Mouse (Mus musculus) kidney, embryonic 16.5 days (tissue): ENCODE measurements around the gene Gbe1. TPM values are rescaled to one million over a fixed set of nuclear protein-coding genes. Genes with fewer than 3 reads are reported as not detected.

Experiments
- ATAC-seq: fragments of 200-750 bp; cut with Nextera tagmentation; 2 replicates; pipeline ENCODE4 v1.8.0; 2017; ENCODE audit warnings: moderate TSS enrichment; ENCODE audit not compliant: low FRiP score, low TSS enrichment
- H3K27ac ChIP-seq: fragments of 300-500 bp; sonication (generic); 2 replicates; pipeline ENCODE4 v1.5.1; 2014; ENCODE audit warnings: low read length
- H3K27me3 ChIP-seq: fragments of 300-500 bp; sonication (generic); 2 replicates; pipeline ENCODE4 v1.6.1; 2014; ENCODE audit warnings: low read length, control low read depth, mixed read lengths; ENCODE audit not compliant: insufficient read depth
- H3K36me3 ChIP-seq: fragments of 300-500 bp; sonication (generic); 2 replicates; pipeline ENCODE4 v1.6.1; 2014; ENCODE audit warnings: low read length, control low read depth, mixed read lengths; ENCODE audit not compliant: insufficient read depth
- H3K4me1 ChIP-seq: fragments of 300-500 bp; sonication (generic); 2 replicates; pipeline ENCODE4 v1.6.1; 2014; ENCODE audit warnings: low read length, control low read depth, mixed read lengths; ENCODE audit not compliant: insufficient read depth
- H3K4me2 ChIP-seq: fragments of 300-500 bp; sonication (generic); replicated peaks from 2 replicates; pipeline ENCODE4 v1.6.1; 2014; ENCODE audit warnings: low read depth, low read length
- H3K4me3 ChIP-seq: fragments of 300-500 bp; sonication (generic); 2 replicates; pipeline ENCODE4 v1.5.1; 2014; ENCODE audit warnings: mild to moderate bottlenecking, low read length
- H3K9ac ChIP-seq: fragments of 300-500 bp; sonication (generic); replicated peaks from 2 replicates; pipeline ENCODE4 v1.6.1; 2014; ENCODE audit warnings: low read length
- H3K9me3 ChIP-seq: fragments of 300-500 bp; sonication (generic); 2 replicates; pipeline ENCODE4 v1.6.1; 2016; ENCODE audit warnings: low read length, control low read depth
- WGBS: fragments of 180-500 bp; shearing (Covaris S2); extraction: QIAGEN DNeasy Blood & Tissue Kit; methylation state at CpG from one replicate; pipeline ENCODE4 v1.1.7; 2014; 5-methylcytosine and 5-hydroxymethylcytosine counted together
- polyA plus RNA-seq: library from polyadenylated mRNA; unstranded; fragments of >200 nt; fragmentation: Nextera tagmentation; extraction: Ambion mirVana; gene quantifications from 2 replicates; pipeline ENCODE4 v1.2.1, GENCODE M21; 2015

The Gbe1 gene
- polyA plus RNA-seq, 1 experiment from 2014 or later = 30.1 TPM

DNA sequence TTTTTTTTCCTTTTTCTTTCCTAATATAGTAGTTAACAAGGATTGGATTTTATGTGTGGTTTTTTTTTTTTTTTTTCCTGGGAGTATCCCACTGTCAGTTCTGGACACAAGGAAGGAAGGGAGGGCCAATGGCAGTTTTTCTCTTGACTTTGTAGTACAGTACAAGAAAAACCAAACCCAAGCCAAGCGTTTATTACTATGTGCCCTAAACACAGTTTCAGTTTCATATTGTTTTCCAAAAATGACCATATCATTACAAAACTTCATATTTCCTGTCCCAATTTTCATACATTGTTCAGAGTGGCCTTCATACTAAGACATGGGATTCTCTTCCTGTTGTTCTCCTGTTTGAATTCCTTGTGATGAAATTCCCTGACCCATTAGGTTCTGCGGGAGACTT is 94.0 kb downstream of the Gbe1 start:
- Histone ChIP-seq H3K9me3 (no peaks in the 10 kb centered on the region), H3K27me3 (no peaks in the 10 kb centered on the region), H3K36me3 (no peaks in the 10 kb centered on the region), H3K4me2 (no peak overlapping the region), H3K27ac (no peak overlapping the region), H3K4me1 (no peaks in the 10 kb centered on the region), H3K9ac (no peak overlapping the region), H3K4me3 (no peak overlapping the region)
- 92% methylated on average over 2 of the region's 2 CpGs for WGBS
- ATAC-seq = no peak

DNA sequence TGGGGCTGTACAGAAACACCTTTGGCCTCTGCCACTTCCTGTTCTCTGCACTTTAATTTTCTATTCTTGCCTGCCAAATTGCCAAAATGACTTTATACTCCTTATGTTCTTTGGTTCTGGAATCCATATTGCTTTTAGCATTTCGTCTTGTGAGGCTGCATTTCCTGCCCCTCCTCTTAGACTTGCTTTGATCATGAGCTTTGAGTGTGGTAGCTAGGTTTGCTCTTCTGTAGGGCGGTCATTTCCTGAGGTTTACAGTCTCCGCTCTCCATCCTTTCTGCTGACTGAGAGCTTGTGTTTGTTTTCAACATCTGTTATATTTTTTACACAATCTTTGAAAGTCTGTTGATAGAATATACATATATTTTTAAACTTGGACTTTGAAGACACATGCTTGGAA is 107.3 kb downstream of the Gbe1 start:
- ATAC-seq = no peak
- H3K4me2 ChIP-seq = no peak overlapping the region
- no peaks in the 10 kb centered on the region for H3K27me3 ChIP-seq
- H3K9me3 ChIP-seq = no peaks in the 10 kb centered on the region
- H3K27ac ChIP-seq = no peak overlapping the region
- H3K9ac ChIP-seq = no peak overlapping the region
- H3K4me1 ChIP-seq = no peaks in the 10 kb centered on the region
- no peak overlapping the region for H3K4me3 ChIP-seq
- no peaks in the 10 kb centered on the region for H3K36me3 ChIP-seq
- WGBS = 68% methylated on average over 3 of the region's 3 CpGs

DNA sequence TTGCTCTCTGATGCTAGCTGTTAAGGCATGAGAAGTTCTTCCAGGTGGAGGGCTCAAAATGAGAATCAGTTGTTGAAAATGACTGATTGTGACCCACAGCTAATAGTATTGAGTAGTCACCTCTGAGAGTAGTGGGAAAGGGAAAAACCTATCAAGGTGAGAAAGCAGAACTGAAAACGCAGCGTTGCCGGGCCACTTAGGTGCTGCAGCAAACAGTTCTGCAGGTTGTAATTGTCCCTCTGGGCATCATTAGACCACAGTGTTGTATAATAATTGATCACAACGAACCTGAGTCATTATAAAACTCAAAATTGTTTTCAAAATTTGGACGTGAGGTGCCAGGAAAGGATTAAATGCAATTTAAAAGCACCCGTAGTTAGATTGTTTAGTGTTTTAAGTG is 135.8 kb downstream of the Gbe1 start:
- 81% methylated on average over 6 of the region's 6 CpGs for WGBS
- Histone ChIP-seq H3K27ac (no peak overlapping the region), H3K4me1 (no peaks in the 10 kb centered on the region), H3K4me3 (no peak overlapping the region), H3K36me3 (no peaks in the 10 kb centered on the region), H3K27me3 (no peaks in the 10 kb centered on the region), H3K9me3 (no peaks in the 10 kb centered on the region), H3K4me2 (no peak overlapping the region), H3K9ac (no peak overlapping the region)
- ATAC-seq = no peak

DNA sequence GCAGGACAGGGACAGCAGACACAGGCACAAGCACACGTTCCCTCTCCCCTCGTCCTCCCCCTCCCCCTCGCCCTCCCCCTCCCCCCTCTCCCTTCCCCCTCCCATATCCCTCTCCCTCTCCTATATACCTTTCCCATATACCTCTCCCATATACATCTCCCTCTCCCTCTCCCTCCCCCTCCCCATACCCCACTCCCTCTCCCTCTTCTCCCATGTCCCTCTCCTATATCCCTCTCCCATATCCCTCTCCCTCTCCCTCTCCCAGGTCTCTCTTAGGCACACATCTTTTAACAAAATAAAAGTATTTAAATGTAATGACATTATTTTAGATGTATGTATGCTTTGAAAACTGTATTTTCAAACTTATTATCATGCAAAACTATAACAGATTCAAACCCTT is 161.8 kb downstream of the Gbe1 start:
- H3K9ac ChIP-seq = no peak overlapping the region
- no peak overlapping the region for H3K4me2 ChIP-seq
- no peaks in the 10 kb centered on the region for H3K9me3 ChIP-seq
- H3K27me3 ChIP-seq = no peaks in the 10 kb centered on the region
- peak; percentile 70; the same call in 1 of the 2 replicates for ATAC-seq
- no peaks in the 10 kb centered on the region for H3K36me3 ChIP-seq
- no peak overlapping the region for H3K27ac ChIP-seq
- WGBS = 49% methylated on average over 3 of the region's 3 CpGs
- H3K4me3 ChIP-seq = no peak overlapping the region
- no peaks in the 10 kb centered on the region for H3K4me1 ChIP-seq

DNA sequence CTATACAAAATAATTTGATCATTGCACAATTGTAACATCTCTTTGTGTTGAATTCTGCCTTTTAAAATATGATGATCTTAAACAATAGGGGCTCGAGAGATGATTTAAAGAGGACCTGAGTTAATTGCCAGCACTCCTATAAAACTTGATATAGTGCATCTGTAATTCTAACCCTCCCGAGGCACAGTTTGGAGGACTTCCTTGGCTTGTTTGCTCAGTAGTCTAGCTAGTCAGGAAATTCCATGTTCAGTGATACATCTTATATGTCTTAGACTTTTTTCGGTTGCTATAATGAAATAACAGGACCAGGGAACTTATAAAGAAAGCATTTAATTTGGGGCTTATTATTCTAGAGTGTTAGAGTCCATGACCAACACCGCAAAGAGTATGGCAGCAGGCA is 162.4 kb downstream of the Gbe1 start:
- H3K9me3 ChIP-seq = no peaks in the 10 kb centered on the region
- H3K4me3 ChIP-seq = no peak overlapping the region
- no peak overlapping the region for H3K9ac ChIP-seq
- ATAC-seq = peak; percentile 78; the same call in 1 of the 2 replicates
- H3K4me1 ChIP-seq = no peaks in the 10 kb centered on the region
- no peak overlapping the region for H3K27ac ChIP-seq
- WGBS = 30% methylated on average over 4 of the region's 4 CpGs
- no peak overlapping the region for H3K4me2 ChIP-seq
- no peaks in the 10 kb centered on the region for H3K36me3 ChIP-seq
- no peaks in the 10 kb centered on the region for H3K27me3 ChIP-seq

DNA sequence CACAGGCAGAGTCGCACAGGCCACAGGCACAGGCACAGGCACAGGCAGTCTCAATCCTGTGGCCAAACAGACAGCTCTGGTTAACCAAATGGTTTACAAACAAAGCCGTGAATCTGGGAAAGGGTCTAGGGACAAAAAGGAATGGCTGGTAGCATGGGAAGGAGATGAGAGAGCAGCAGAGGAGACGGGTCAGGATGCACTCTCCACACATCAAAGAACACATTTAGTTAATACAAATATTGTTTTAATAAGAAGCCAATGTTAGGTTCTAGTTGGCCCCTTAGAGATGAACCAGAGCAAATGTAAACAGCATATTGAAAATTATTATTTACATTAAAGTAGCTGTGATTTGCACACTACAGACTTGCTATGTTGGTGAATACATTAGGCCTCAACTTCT is 166.7 kb downstream of the Gbe1 start:
- no peak overlapping the region for H3K9ac ChIP-seq
- ATAC-seq = no peak
- 93% methylated on average over 3 of the region's 3 CpGs for WGBS
- no peak overlapping the region for H3K27ac ChIP-seq
- no peaks in the 10 kb centered on the region for H3K9me3 ChIP-seq
- H3K4me1 ChIP-seq = no peaks in the 10 kb centered on the region
- no peak overlapping the region for H3K4me2 ChIP-seq
- H3K36me3 ChIP-seq = no peaks in the 10 kb centered on the region
- no peaks in the 10 kb centered on the region for H3K27me3 ChIP-seq
- no peak overlapping the region for H3K4me3 ChIP-seq

DNA sequence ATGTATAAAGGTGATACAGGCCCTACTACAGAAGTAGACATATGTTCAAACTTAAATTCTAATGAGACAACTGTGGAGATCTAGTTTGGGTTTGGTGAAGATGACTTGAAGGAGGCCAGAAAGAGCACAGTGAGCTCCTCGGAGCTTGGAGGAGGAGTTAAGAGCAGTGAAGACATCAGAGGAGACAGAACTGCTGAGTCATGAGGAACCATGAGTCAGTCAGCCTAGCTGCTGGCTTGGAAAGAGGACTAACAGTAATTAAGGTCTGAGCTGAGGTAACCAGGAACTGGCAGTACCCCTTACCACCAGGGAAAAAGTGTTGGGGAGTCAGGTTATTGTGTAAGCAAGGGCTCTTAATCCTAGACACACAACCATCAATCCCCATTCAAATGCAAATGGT is 192.7 kb downstream of the Gbe1 start:
- ATAC-seq = no peak

DNA sequence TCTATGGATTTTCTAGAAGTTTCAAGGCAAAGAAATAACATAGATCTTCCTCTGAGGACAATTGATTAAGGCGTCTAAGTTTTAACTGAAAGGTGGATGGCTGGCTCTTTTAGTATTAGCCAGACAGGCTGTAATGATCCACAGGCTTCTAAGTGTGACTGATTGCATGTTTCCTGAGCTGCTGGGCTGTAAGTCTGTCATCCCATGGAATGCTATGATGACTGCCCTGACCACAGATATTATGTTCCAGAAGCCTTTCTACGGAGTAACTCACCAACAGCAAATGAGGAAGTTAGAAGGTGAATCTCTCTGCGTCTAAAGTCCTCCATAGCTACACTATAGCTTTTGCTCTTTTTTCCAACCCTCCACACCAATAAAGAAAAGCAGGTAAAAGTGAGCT is 197.2 kb downstream of the Gbe1 start:
- Histone ChIP-seq H3K27me3 (no peaks in the 10 kb centered on the region), H3K4me1 (no peaks in the 10 kb centered on the region), H3K27ac (no peak overlapping the region), H3K4me2 (no peak overlapping the region), H3K9ac (no peak overlapping the region), H3K9me3 (0 out of 2 replicates have a peak, but pooled peaks cover 2% of the 10 kb centered on the region), H3K36me3 (no peaks in the 10 kb centered on the region), H3K4me3 (no peak overlapping the region)
- no peak for ATAC-seq
- WGBS = 84% methylated on average over 3 of the region's 3 CpGs

More for the DNA sequence above, 192.7 kb downstream of the Gbe1 start:
- Histone ChIP-seq H3K4me3 (no peak overlapping the region), H3K9ac (no peak overlapping the region), H3K4me2 (no peak overlapping the region), H3K36me3 (no peaks in the 10 kb centered on the region), H3K27ac (no peak overlapping the region), H3K9me3 (peaks cover 2% of the 10 kb centered on the region; the same call in 1 of the 2 replicates), H3K27me3 (no peaks in the 10 kb centered on the region), H3K4me1 (no peaks in the 10 kb centered on the region)
- WGBS = 67% methylated on average over 1 of the region's 1 CpGs

DNA sequence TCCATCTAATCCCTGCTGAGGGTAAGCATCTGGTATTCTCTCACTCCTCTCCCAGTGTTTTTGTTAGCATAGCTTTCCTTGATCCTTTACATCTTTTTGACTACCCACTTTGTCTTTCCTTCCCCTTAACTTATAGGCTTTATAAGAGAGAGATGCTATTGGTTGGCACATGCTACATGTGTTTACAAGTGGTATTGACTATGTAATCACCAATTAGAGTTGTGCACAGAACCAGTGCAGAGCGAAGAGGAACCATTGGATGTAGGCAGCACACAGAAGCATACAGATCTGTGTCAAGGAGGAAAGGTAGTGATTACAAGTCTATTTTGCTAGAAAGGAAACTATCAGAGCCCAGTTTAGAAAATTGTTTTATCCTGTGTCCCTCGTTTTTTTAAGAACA is 209.1 kb downstream of the Gbe1 start:
- Histone ChIP-seq H3K36me3 (no peaks in the 10 kb centered on the region), H3K27ac (no peak overlapping the region), H3K9me3 (no peaks in the 10 kb centered on the region), H3K9ac (no peak overlapping the region), H3K4me2 (no peak overlapping the region), H3K27me3 (no peaks in the 10 kb centered on the region), H3K4me3 (no peak overlapping the region), H3K4me1 (no peaks in the 10 kb centered on the region)
- WGBS = 87% methylated on average over 2 of the region's 2 CpGs
- ATAC-seq = no peak

DNA sequence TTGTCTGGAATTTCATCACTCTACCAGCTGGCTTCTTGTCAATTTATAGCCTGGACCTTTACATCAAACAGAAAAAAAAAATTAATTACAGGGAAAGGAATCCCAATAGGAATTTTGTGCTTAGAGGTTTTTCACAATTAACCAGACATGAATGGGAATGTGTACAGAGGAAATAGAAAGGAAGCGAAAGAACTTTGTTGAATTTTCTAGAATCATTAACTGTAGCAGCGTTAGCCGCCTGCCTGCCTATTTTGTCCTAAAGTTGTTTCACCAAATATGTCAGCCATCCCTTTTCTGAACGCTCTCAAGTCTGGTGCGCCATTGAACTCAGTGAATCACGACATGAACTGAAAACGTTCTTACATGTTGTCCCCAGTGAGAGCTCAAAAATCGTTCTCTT is 209.8 kb downstream of the Gbe1 start:
- H3K36me3 ChIP-seq = no peaks in the 10 kb centered on the region
- no peak overlapping the region for H3K9ac ChIP-seq
- no peak overlapping the region for H3K27ac ChIP-seq
- no peaks in the 10 kb centered on the region for H3K9me3 ChIP-seq
- no peak for ATAC-seq
- no peak overlapping the region for H3K4me2 ChIP-seq
- no peaks in the 10 kb centered on the region for H3K27me3 ChIP-seq
- 80% methylated on average over 8 of the region's 8 CpGs for WGBS
- H3K4me1 ChIP-seq = no peaks in the 10 kb centered on the region
- no peak overlapping the region for H3K4me3 ChIP-seq

DNA sequence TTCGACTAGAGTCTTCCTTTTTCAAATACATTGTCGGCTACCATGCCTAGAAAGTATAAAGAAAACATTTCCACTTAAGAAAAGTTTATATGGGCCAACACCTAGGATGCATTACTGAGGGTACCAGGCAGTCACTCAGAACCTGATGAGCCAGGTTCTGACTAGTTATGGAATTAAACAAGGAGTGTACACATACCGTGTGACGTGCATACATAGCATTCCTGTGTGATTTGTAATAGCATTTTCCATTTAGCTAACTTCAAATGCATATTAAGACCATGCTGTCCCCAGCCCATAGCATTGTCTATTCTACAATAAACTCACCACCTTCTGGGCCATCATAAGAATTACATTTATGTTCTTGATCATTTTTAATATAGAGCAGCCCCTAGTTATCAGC is 210.5 kb downstream of the Gbe1 start:
- H3K4me3 ChIP-seq = no peak overlapping the region
- H3K27me3 ChIP-seq = no peaks in the 10 kb centered on the region
- H3K36me3 ChIP-seq = no peaks in the 10 kb centered on the region
- H3K4me1 ChIP-seq = no peaks in the 10 kb centered on the region
- H3K27ac ChIP-seq = no peak overlapping the region
- ATAC-seq = no peak
- WGBS = 89% methylated on average over 4 of the region's 4 CpGs
- no peaks in the 10 kb centered on the region for H3K9me3 ChIP-seq
- H3K4me2 ChIP-seq = no peak overlapping the region
- no peak overlapping the region for H3K9ac ChIP-seq
